Mouse (Mus musculus): ENCODE measurements around the gene Morn1. TPM values are rescaled to one million over a fixed set of nuclear protein-coding genes. Genes with fewer than 3 reads are reported as not detected.

The Morn1 gene
- total RNA-seq, 2 experiments from 2014 or later, result 0.08 to 2.5 TPM

GRCm38 (mm10) chr4:155178981-155179512 lies 92.7 kb downstream of the Morn1 start:
- ATAC-seq (replicated peaks; ENCODE audit: low FRiP score, poor library complexity, severe bottlenecking), result no peak

- ATAC-seq (replicated peaks; ENCODE audit: low FRiP score, poor library complexity, severe bottlenecking), result no peak
Observed at GRCm38 (mm10) chr4:155183201-155183600, 96.8 kb downstream of the Morn1 start.

GRCm38 (mm10) chr4:155184248-155185070 lies 98.1 kb downstream of the Morn1 start:
- no peak for ATAC-seq (replicated peaks; ENCODE audit: low FRiP score, poor library complexity, severe bottlenecking)

- ATAC-seq (replicated peaks; ENCODE audit: low FRiP score, poor library complexity, severe bottlenecking), result no peak
Observed at GRCm38 (mm10) chr4:155185845-155186244, 99.5 kb downstream of the Morn1 start.

GRCm38 (mm10) chr4:155187192-155187674 lies 100.9 kb downstream of the Morn1 start:
- no peak for ATAC-seq (replicated peaks; ENCODE audit: low FRiP score, poor library complexity, severe bottlenecking)

- no peak for ATAC-seq (replicated peaks; ENCODE audit: low FRiP score, poor library complexity, severe bottlenecking)
Observed at GRCm38 (mm10) chr4:155188341-155188740, 102.0 kb downstream of the Morn1 start.

GRCm38 (mm10) chr4:155188803-155189202 lies 102.4 kb downstream of the Morn1 start:
- no peak for ATAC-seq (replicated peaks; ENCODE audit: low FRiP score, poor library complexity, severe bottlenecking)

- no peak for ATAC-seq (replicated peaks; ENCODE audit: low FRiP score, poor library complexity, severe bottlenecking)
Observed at GRCm38 (mm10) chr4:155189711-155190139, 103.3 kb downstream of the Morn1 start.

- no peak for ATAC-seq (replicated peaks; ENCODE audit: low FRiP score, poor library complexity, severe bottlenecking)
Observed at GRCm38 (mm10) chr4:155190275-155190674, 103.9 kb downstream of the Morn1 start.

Other genes starting within 250 kb of the Morn1 start
- not detected in 2 replicates for gene Ttc34, start 249.1 kb upstream of the Morn1 start, total RNA-seq (2015; ENCODE audit: low replicate concordance)
- gene Ttc34, start 249.1 kb upstream of the Morn1 start, total RNA-seq (2017; ENCODE audit: low replicate concordance), result not detected in 2 replicates
- gene Mmel1, start 217.0 kb upstream of the Morn1 start, total RNA-seq (2015; ENCODE audit: low replicate concordance), result 5.9 and 10.1 TPM in 2 replicates
- 6.4 and 14.4 TPM in 2 replicates for gene Mmel1, start 217.0 kb upstream of the Morn1 start, total RNA-seq (2017; ENCODE audit: low replicate concordance)
- 2.5 and 13.7 TPM in 2 replicates for gene Fam213b, start 187.4 kb upstream of the Morn1 start, total RNA-seq (2015; ENCODE audit: low replicate concordance)
- 6.1 and 13.0 TPM in 2 replicates for gene Fam213b, start 187.4 kb upstream of the Morn1 start, total RNA-seq (2017; ENCODE audit: low replicate concordance)
- gene Tnfrsf14, start 158.0 kb upstream of the Morn1 start, total RNA-seq (2015; ENCODE audit: low replicate concordance), result 845 and 899 TPM in 2 replicates
- 775 and 1,097 TPM in 2 replicates for gene Tnfrsf14, start 158.0 kb upstream of the Morn1 start, total RNA-seq (2017; ENCODE audit: low replicate concordance)
- gene Hes5, start 125.7 kb upstream of the Morn1 start, total RNA-seq (2015; ENCODE audit: low replicate concordance), result not detected in 2 replicates
- not detected in 2 replicates for gene Hes5, start 125.7 kb upstream of the Morn1 start, total RNA-seq (2017; ENCODE audit: low replicate concordance)
- gene Pank4, start 122.5 kb upstream of the Morn1 start, total RNA-seq (2015; ENCODE audit: low replicate concordance), result 61.3 and 78.0 TPM in 2 replicates
- 40.0 and 50.1 TPM in 2 replicates for gene Pank4, start 122.5 kb upstream of the Morn1 start, total RNA-seq (2017; ENCODE audit: low replicate concordance)
- not detected in 2 replicates for gene Plch2, start 29.8 kb upstream of the Morn1 start, total RNA-seq (2015; ENCODE audit: low replicate concordance)
- not detected in 2 replicates for gene Plch2, start 29.8 kb upstream of the Morn1 start, total RNA-seq (2017; ENCODE audit: low replicate concordance)
- gene Pex10, start 19.6 kb upstream of the Morn1 start, total RNA-seq (2015; ENCODE audit: low replicate concordance), result 1.1 and 4.6 TPM in 2 replicates
- gene Pex10, start 19.6 kb upstream of the Morn1 start, total RNA-seq (2017; ENCODE audit: low replicate concordance), result 0.91 and 4.5 TPM in 2 replicates
- gene Rer1, start 195 bp upstream of the Morn1 start, total RNA-seq (2015; ENCODE audit: low replicate concordance), result 43.6 and 74.2 TPM in 2 replicates
- gene Rer1, start 195 bp upstream of the Morn1 start, total RNA-seq (2017; ENCODE audit: low replicate concordance), result 48.6 and 57.6 TPM in 2 replicates
- 5.0 and 9.7 TPM in 2 replicates for gene Ski, start 136.0 kb downstream of the Morn1 start, total RNA-seq (2015; ENCODE audit: low replicate concordance)
- 1.7 and 2.7 TPM in 2 replicates for gene Ski, start 136.0 kb downstream of the Morn1 start, total RNA-seq (2017; ENCODE audit: low replicate concordance)
- gene Faap20, start 163.2 kb downstream of the Morn1 start, total RNA-seq (2015; ENCODE audit: low replicate concordance), result 4.0 and 6.7 TPM in 2 replicates
- 2.1 and 2.2 TPM in 2 replicates for gene Faap20, start 163.2 kb downstream of the Morn1 start, total RNA-seq (2017; ENCODE audit: low replicate concordance)